Mouse (Mus musculus) megakaryocyte, adult 5-6 weeks (primary cell): Measurements from ENCODE around the gene Olfr73. TPM values are rescaled to one million over a fixed set of nuclear protein-coding genes. Genes with fewer than 3 reads are reported as not detected.
"Not testable (repeated sequence)": the region's sequence is repeated elsewhere in the genome, so short reads cannot be mapped to it uniquely, and the experiment has no call there.

Experiments used
- ATAC-seq: 2 replicates; pipeline ENCODE4 v1.8.0; 2016; ENCODE audit warnings: mild to moderate bottlenecking, inconsistent platforms; ENCODE audit not compliant: poor library complexity, severe bottlenecking
- total RNA-seq, 2 experiments: library from RNA; stranded (forward) in 1 of 2; stranded (reverse) in 1 of 2; fragments of 153-499, 151-499 nt in 1 of 2; fragments of 221-1000, 200-1000 nt in 1 of 2; gene quantifications; 2 replicates each; pipeline versions ENCODE4 v1.2.3 to v1.2.4; 2015 to 2017

The Olfr73 gene
- total RNA-seq (2015) (not detected in 2 replicates), total RNA-seq (2017) (not detected in 2 replicates)

DNA sequence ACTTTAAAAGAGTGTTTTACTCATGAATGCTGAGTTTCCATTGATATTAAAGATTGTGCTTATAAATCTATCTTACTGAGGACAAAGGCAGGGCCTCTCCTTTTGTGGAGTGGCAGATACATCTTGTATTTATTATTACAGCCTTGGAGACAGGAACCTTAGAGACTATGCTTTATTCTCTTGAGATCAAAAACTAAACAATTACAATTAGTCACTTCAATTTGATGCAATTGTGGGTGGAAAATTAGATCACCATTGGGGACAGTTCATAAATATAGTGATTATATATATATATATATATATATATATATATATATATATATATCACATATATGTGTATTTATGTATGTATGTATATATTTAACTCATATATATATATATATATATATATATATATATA lies at the start of gene Olfr73:
Olfr73 (minus strand) TSS at position 101 of the 400 bp plus-strand sequence.
- ATAC-seq: no peak

DNA sequence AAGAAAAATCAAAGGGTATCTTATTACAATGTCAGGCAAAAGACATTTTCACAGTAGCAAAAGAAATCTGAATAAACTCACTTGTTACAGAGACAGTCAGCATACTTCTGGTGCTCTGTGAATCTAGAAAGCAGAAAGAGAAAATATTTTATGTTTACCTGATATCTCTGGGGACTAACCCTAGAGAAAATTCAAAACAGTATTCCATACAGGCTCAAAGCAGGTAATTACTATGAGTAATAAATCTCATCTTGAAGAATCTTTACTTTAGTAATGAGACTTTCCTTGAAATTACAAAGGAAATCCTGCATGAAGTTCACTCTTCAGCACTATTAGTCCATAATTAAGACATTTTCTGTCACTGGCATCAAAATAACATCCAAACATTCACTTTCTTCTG lies 34.2 kb upstream of the Olfr73 start, which contains the start of gene Olfr1163:
Olfr1163 (minus strand) TSS at position 101 of the 400 bp plus-strand sequence.
- no peak for ATAC-seq

DNA sequence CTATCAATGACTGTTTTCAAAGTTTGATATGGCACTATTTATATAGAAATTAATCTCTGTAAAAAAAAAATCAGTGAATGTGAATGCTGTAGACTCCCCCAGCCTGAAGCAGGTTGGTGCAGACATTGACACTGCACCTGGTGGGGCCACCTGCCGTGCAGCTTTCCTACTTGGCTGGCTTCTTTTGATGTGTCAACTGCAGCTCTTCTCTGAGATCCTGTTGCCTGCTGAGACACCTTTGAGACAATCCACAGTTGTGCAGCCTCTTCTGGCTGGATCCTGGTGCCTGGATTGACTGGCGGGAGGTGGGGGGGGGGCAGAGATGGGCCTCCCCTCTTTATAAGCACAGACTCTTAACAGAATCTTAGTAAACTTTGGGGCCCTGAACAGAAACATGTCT lies 26.1 kb upstream of the Olfr73 start:
- ATAC-seq: no peak

DNA sequence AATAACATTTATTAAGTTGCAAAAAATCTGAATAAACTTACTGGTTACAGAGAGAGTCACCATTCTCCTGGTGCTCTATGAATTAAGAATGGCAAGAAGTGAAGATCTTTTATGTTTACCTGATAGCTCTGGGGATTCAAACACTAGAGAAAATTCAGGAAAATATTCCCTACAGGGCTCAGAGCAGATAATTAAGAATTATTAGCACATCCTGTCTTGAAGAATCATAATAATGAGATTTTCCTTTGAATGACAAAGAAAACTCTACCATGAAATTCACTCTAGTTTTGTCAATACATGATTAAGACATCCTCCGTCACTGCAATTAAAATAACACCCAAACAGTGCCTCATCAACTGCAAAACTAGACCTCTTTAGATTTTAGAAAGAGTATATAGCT lies 13.5 kb upstream of the Olfr73 start, which contains the start of gene Olfr1162:
Olfr1162 (minus strand) TSS at position 101 of the 400 bp plus-strand sequence.
- ATAC-seq: no peak

DNA sequence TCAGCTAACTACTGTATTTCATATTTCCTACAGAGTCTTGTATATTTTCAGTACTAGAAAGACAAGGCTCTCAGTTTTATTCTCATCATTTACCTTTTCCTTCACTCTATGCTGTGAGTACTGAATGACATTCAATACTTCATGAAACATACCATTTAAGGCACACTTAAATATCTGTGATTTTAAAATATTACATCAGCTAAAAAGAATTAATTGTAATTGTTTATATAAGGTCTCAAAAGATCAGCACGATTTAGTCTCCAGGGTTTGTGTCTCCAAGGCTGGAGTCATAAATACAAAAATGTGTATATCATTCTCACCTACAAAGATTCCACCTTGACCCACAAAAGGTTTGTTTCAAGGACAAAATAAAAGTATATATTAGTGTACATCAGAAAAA lies 15.0 kb downstream of the Olfr73 start, which contains the start of gene Olfr1161:
Olfr1161 (plus strand) TSS at position 301 of the 400 bp plus-strand sequence.
- not testable (repeated sequence) for ATAC-seq

DNA sequence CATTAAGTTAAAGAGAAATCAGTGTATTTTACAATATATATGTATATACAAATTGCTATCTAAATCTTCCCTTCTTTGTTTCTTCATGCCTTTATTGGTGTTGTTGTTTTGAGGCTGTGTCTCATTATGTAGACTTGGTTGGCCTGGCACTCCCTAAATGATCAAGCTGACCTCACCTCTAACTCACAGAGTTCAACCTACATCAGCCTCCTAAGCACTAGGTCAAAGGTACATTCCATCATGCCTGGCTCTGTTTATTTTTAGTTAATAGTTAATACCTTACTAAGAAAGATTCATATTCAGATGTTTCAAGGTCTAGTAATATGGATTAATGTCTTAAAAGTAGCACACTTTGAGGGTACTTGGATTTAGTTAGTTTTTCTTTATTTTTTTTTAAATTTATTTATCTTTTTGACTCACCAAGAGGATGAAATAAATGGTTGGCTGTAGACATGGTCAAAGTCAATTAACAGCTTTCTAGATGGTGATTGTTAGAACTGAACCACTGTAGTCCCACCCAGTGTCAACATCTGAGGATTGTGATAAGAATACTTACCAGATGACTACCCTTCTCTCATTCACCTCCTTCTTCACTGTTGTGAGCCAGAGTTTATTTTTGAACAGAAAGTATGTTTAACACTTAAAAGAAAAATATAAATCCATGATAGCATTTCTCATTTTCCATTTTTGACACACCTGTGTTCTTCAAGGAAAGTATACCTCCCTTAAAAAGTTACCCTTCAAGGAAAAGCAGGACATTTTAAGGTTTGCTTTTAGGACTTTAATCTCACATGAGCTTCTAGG lies 29.8 kb downstream of the Olfr73 start, which contains the start of gene Olfr1160:
Olfr1160 (minus strand) TSS at position 754 of the 804 bp plus-strand sequence.
- no peak for ATAC-seq

DNA sequence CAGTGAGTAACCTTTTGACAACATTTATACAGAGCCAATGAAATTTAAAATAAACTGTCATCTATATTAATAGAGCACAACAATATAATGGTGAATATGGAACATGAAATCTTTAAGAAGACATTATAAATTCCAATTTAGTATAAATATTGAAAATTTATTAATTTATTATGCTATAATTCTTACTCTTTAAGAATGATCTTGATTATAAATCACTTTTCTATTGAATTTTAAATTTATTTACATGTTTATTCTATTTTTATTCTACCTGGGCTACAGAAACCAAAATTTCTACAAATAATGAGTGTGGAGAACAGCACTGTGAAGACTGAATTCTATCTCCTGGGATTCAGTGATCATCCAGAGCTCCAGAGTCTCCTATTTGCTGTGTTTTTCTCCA lies 47.7 kb downstream of the Olfr73 start, which contains the start of gene Olfr1158:
Olfr1158 (plus strand) TSS at position 301 of the 400 bp plus-strand sequence.
- ATAC-seq: no peak

Other genes starting within 250 kb of the Olfr73 start
- not detected in 2 replicates for gene Olfr1143, start 237.1 kb downstream of the Olfr73 start, total RNA-seq (2015)
- gene Olfr1143, start 237.1 kb downstream of the Olfr73 start, total RNA-seq (2017): not detected in 2 replicates
- not detected in 2 replicates for gene Olfr1145, start 227.9 kb downstream of the Olfr73 start, total RNA-seq (2015)
- gene Olfr1145, start 227.9 kb downstream of the Olfr73 start, total RNA-seq (2017): not detected in 2 replicates
- not detected in 2 replicates for gene Olfr1148, start 207.2 kb downstream of the Olfr73 start, total RNA-seq (2015)
- gene Olfr1148, start 207.2 kb downstream of the Olfr73 start, total RNA-seq (2017): not detected in 2 replicates
- not detected in 2 replicates for gene Olfr1150-ps1, start 193.7 kb downstream of the Olfr73 start, total RNA-seq (2015)
- not detected in 2 replicates for gene Olfr1150-ps1, start 193.7 kb downstream of the Olfr73 start, total RNA-seq (2017)
- gene Olfr1151, start 181.8 kb downstream of the Olfr73 start, total RNA-seq (2015): not detected in 2 replicates
- gene Olfr1151, start 181.8 kb downstream of the Olfr73 start, total RNA-seq (2017): not detected in 2 replicates
- not detected in 2 replicates for gene Olfr1152, start 171.2 kb downstream of the Olfr73 start, total RNA-seq (2015)
- gene Olfr1152, start 171.2 kb downstream of the Olfr73 start, total RNA-seq (2017): not detected in 2 replicates
- not detected in 2 replicates for gene Olfr1153, start 142.7 kb downstream of the Olfr73 start, total RNA-seq (2015)
- gene Olfr1153, start 142.7 kb downstream of the Olfr73 start, total RNA-seq (2017): not detected in 2 replicates
- gene Olfr1154, start 132.5 kb downstream of the Olfr73 start, total RNA-seq (2015): not detected in 2 replicates
- not detected in 2 replicates for gene Olfr1154, start 132.5 kb downstream of the Olfr73 start, total RNA-seq (2017)
- gene Olfr1155, start 92.6 kb downstream of the Olfr73 start, total RNA-seq (2015): not detected in 2 replicates
- not detected in 2 replicates for gene Olfr1155, start 92.6 kb downstream of the Olfr73 start, total RNA-seq (2017)
- not detected in 2 replicates for gene Olfr1156, start 84.6 kb downstream of the Olfr73 start, total RNA-seq (2015)
- gene Olfr1156, start 84.6 kb downstream of the Olfr73 start, total RNA-seq (2017): not detected in 2 replicates
- not detected in 2 replicates for gene Olfr1157, start 69.4 kb downstream of the Olfr73 start, total RNA-seq (2015)
- not detected in 2 replicates for gene Olfr1157, start 69.4 kb downstream of the Olfr73 start, total RNA-seq (2017)
- not detected in 2 replicates for gene Olfr74, start 63.0 kb downstream of the Olfr73 start, total RNA-seq (2015)
- gene Olfr74, start 63.0 kb downstream of the Olfr73 start, total RNA-seq (2017): not detected in 2 replicates
- not detected in 2 replicates for gene Olfr1158, start 47.6 kb downstream of the Olfr73 start, total RNA-seq (2015)
- gene Olfr1158, start 47.6 kb downstream of the Olfr73 start, total RNA-seq (2017): not detected in 2 replicates
- not detected in 2 replicates for gene Olfr1160, start 29.4 kb downstream of the Olfr73 start, total RNA-seq (2015)
- gene Olfr1160, start 29.4 kb downstream of the Olfr73 start, total RNA-seq (2017): not detected in 2 replicates
- gene Olfr1161, start 14.9 kb downstream of the Olfr73 start, total RNA-seq (2015): not detected in 2 replicates
- not detected in 2 replicates for gene Olfr1161, start 14.9 kb downstream of the Olfr73 start, total RNA-seq (2017)
- gene Olfr1162, start 13.4 kb upstream of the Olfr73 start, total RNA-seq (2015): not detected in 2 replicates
- not detected in 2 replicates for gene Olfr1162, start 13.4 kb upstream of the Olfr73 start, total RNA-seq (2017)
- gene Olfr1163, start 34.1 kb upstream of the Olfr73 start, total RNA-seq (2015): not detected in 2 replicates
- gene Olfr1163, start 34.1 kb upstream of the Olfr73 start, total RNA-seq (2017): not detected in 2 replicates
- gene Olfr1164, start 56.3 kb upstream of the Olfr73 start, total RNA-seq (2015): not detected in 2 replicates
- gene Olfr1164, start 56.3 kb upstream of the Olfr73 start, total RNA-seq (2017): not detected in 2 replicates
- not detected in 2 replicates for gene Olfr1166, start 90.6 kb upstream of the Olfr73 start, total RNA-seq (2015)
- not detected in 2 replicates for gene Olfr1166, start 90.6 kb upstream of the Olfr73 start, total RNA-seq (2017)
- gene Olfr1167, start 117.5 kb upstream of the Olfr73 start, total RNA-seq (2015): not detected in 2 replicates
- gene Olfr1167, start 117.5 kb upstream of the Olfr73 start, total RNA-seq (2017): 0.04 TPM in 1 of 2 replicates, not detected in the other
- not detected in 2 replicates for gene Olfr1168, start 144.2 kb upstream of the Olfr73 start, total RNA-seq (2015)
- not detected in 2 replicates for gene Olfr1168, start 144.2 kb upstream of the Olfr73 start, total RNA-seq (2017)
- gene Olfr1170, start 190.6 kb upstream of the Olfr73 start, total RNA-seq (2015): not detected in 2 replicates
- gene Olfr1170, start 190.6 kb upstream of the Olfr73 start, total RNA-seq (2017): not detected in 2 replicates
- gene Olfr1173, start 242.2 kb upstream of the Olfr73 start, total RNA-seq (2015): not detected in 2 replicates
- gene Olfr1173, start 242.2 kb upstream of the Olfr73 start, total RNA-seq (2017): 0.04 TPM in 1 of 2 replicates, not detected in the other